Mouse (Mus musculus): ENCODE results near the gene Mstn.

DNA sequence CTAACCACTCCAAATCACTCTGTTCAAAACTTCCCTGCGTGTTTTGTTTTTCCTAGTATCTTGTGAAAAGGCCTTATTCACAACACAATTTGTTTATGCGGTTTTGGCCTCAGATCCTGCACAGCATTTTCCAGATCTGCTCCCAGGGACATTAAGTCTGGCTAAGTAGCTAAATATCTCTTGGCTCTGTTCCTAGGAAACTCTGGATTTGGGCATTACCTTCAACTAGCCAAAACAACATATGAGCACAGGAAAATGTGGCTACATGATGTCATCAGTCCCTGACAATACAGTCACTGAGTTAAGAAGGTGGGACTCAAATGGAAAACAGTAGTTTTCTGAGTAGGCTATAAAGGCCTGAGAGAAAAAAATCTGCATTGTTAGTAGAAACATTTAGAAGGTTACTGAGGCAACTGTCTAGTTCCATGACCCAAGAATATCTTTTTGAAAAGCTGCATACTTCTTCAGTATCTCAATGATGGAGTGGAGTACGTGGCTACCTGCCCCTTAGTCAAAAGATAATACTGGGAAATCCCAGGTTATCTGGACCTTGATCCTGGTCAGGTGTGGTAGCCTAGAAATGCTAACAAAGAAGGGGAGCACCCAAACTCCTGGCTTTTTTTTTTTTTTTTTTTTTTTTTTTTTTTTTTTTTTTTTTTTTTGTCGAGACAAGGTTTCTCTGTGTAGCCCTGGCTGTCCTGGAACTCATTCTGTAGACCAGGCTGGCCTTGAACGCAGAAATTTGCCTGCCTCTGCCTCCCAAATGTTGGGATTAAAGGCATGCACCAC is 8.5 kb downstream of the Mstn start:
- no peak for TF ChIP-seq MAFK (IDR thresholded peaks at IDR 0.05; ENCODE audit: insufficient read depth, low read depth, low read length)
- TF ChIP-seq ZC3H11A (IDR thresholded peaks at IDR 0.05; ENCODE audit: borderline replicate concordance, low read depth, low read length), result no peak
- TF ChIP-seq ZNF384 (IDR thresholded peaks at IDR 0.05; ENCODE audit: low read depth, low read length), result peak; percentile 70; the same call in 1 of the 2 replicates
- TF ChIP-seq HCFC1 (IDR thresholded peaks at IDR 0.05; ENCODE audit: borderline replicate concordance, insufficient read depth, low read length), result no peak
- TF ChIP-seq CHD2 (IDR thresholded peaks at IDR 0.05; ENCODE audit: low read depth, low read length), result no peak
